Mouse (Mus musculus) myocyte (in vitro differentiated cells): ENCODE data around the gene Mboat2. TPM values are rescaled to one million over a fixed set of nuclear protein-coding genes. Genes with fewer than 3 reads are reported as not detected.

ENCODE experiments used
- H3K27me3 ChIP-seq: one replicate; pipeline ENCODE4 v1.6.1; 2011; ENCODE audit not compliant: control insufficient read depth, insufficient read depth, insufficient read length
- H3K36me3 ChIP-seq: one replicate; pipeline ENCODE4 v1.6.1; 2011; ENCODE audit not compliant: control insufficient read depth, insufficient read depth
- H3K4me2 ChIP-seq: one replicate; pipeline ENCODE4 v1.6.1; 2011; ENCODE audit warnings: low read depth, control low read depth
- H3K4me3 ChIP-seq: one replicate; pipeline ENCODE4 v1.5.1; 2011; ENCODE audit warnings: mild to moderate bottlenecking, control low read depth, moderate library complexity
- H3K79me2 ChIP-seq: one replicate; pipeline ENCODE4 v1.6.1; 2011; ENCODE audit not compliant: control insufficient read depth, insufficient read depth
- H3ac ChIP-seq: one replicate; pipeline ENCODE4 v1.6.1; 2011; ENCODE audit not compliant: control insufficient read depth, insufficient read length
- CEBPB ChIP-seq: IDR thresholded peaks from 2 replicates; pipeline ENCODE4 v1.6.1; 2011; ENCODE audit warnings: mild to moderate bottlenecking, moderate library complexity; ENCODE audit not compliant: poor library complexity, insufficient read depth, severe bottlenecking
- E2F4 ChIP-seq: IDR thresholded peaks from one replicate; pipeline ENCODE4 v1.6.1; 2011; ENCODE audit warnings: mild to moderate bottlenecking, control low read depth, moderate library complexity; ENCODE audit not compliant: insufficient read depth
- MAX ChIP-seq: IDR thresholded peaks from one replicate; pipeline ENCODE4 v1.6.1; 2011; ENCODE audit warnings: low read depth, mild to moderate bottlenecking, control low read depth
- MYOD1 ChIP-seq, 3 experiments: IDR thresholded peaks; one replicate each; pipeline ENCODE4 v1.6.1; 2011; ENCODE audit warnings: control low read depth in 2 of 3, low read depth in 2 of 3, mild to moderate bottlenecking in 2 of 3, moderate library complexity in 1 of 3; ENCODE audit not compliant: insufficient read length in 2 of 3, control insufficient read depth in 1 of 3
- MYOG ChIP-seq, 3 experiments: IDR thresholded peaks; one replicate each; pipeline ENCODE4 v1.6.1; 2011; ENCODE audit warnings: control low read depth in 2 of 3, low read depth in 2 of 3, mild to moderate bottlenecking in 2 of 3; ENCODE audit not compliant: insufficient read length in 2 of 3, control insufficient read depth in 1 of 3, insufficient read depth in 1 of 3
- POLR2A ChIP-seq: IDR thresholded peaks from one replicate; pipeline ENCODE4 v1.6.1; 2011; ENCODE audit warnings: low read depth, mild to moderate bottlenecking, control low read depth, moderate library complexity; ENCODE audit not compliant: insufficient read length
- POLR2AphosphoS2 ChIP-seq: IDR thresholded peaks from one replicate; pipeline ENCODE4 v1.6.1; 2011; ENCODE audit warnings: low read depth, control low read depth; ENCODE audit not compliant: insufficient read length
- REST ChIP-seq: IDR thresholded peaks from one replicate; pipeline ENCODE4 v1.6.1; 2011; ENCODE audit warnings: mild to moderate bottlenecking, control low read depth, moderate library complexity; ENCODE audit not compliant: insufficient read depth, insufficient read length
- SRF ChIP-seq: IDR thresholded peaks from one replicate; pipeline ENCODE4 v1.6.1; 2011; ENCODE audit warnings: low read depth; ENCODE audit not compliant: control insufficient read depth, insufficient read length
- TCF12 ChIP-seq: IDR thresholded peaks from one replicate; pipeline ENCODE4 v1.6.1; 2011; ENCODE audit warnings: mild to moderate bottlenecking, control low read depth; ENCODE audit not compliant: poor library complexity, insufficient read depth, severe bottlenecking
- TCF3 ChIP-seq: IDR thresholded peaks from one replicate; pipeline ENCODE4 v1.6.1; 2011; ENCODE audit warnings: low read depth, control low read depth; ENCODE audit not compliant: insufficient read length
- USF1 ChIP-seq: IDR thresholded peaks from one replicate; pipeline ENCODE4 v1.6.1; 2011; ENCODE audit warnings: low read depth, mild to moderate bottlenecking, control low read depth, moderate library complexity
- polyA plus RNA-seq: library from polyadenylated mRNA; unstranded; fragments of >200 nt; fragmentation: generic; extraction: Trizol; gene quantifications from one replicate; pipeline ENCODE4 v1.2.1, GENCODE M21; 2012; ENCODE audit warnings: missing spikeins

Mboat2 gene
- 16.9 TPM for polyA plus RNA-seq

- TF ChIP-seq CEBPB (no peak), TCF3 (no peak), E2F4 (no peak), POLR2A (no peak), POLR2AphosphoS2 (no peak), MYOG (IDR thresholded peaks at IDR 0.05; ENCODE audit: control insufficient read depth in 1 of 3, insufficient read depth in 1 of 3, insufficient read length in 2 of 3, low read depth in 2 of 3) (no peak), REST (no peak), MAX (no peak), SRF (no peak)
- Histone ChIP-seq H3ac (peak within 1 kb of the TSS; percentile 91), H3K27me3 (no peaks in the 10 kb centered on the region), H3K4me2 (peak within 1 kb of the TSS; percentile 86), H3K79me2 (peaks cover 4% of the 10 kb centered on the region), H3K36me3 (no peaks in the 10 kb centered on the region), H3K4me3 (peak within 1 kb of the TSS; percentile 30)
These were observed at the start of gene Mboat2 for GRCm38 (mm10) chr12:24830766-24831152. Gene Mboat2, plus strand, starts transcription at chr12:24830879.

- Histone ChIP-seq H3K79me2 (no peaks in the 10 kb centered on the region), H3ac (no peak overlapping the region), H3K4me3 (no peak overlapping the region), H3K27me3 (peaks cover 7% of the 10 kb centered on the region), H3K36me3 (no peaks in the 10 kb centered on the region), H3K4me2 (no peak overlapping the region)
- TF ChIP-seq REST (no peak), MYOG (IDR thresholded peaks at IDR 0.05; ENCODE audit: control insufficient read depth in 1 of 3, insufficient read depth in 1 of 3, insufficient read length in 2 of 3, low read depth in 2 of 3) (no peak), MAX (no peak), POLR2AphosphoS2 (no peak), POLR2A (no peak), SRF (no peak), TCF12 (no peak), CEBPB (no peak), E2F4 (no peak), USF1 (no peak), TCF3 (no peak), MYOD1 (IDR thresholded peaks at IDR 0.05; ENCODE audit: control insufficient read depth in 1 of 3, insufficient read length in 2 of 3, low read depth in 2 of 3) (no peak)
These were observed 46.9 kb upstream of the Mboat2 start for GRCm38 (mm10) chr12:24783735-24784134.

GRCm38 (mm10) chr12:24785882-24786281 is 44.8 kb upstream of the Mboat2 start:
- TF ChIP-seq REST, result no peak
- H3K4me3 ChIP-seq, result no peak overlapping the region

GRCm38 (mm10) chr12:24786316-24786715 is 44.4 kb upstream of the Mboat2 start:
- Histone ChIP-seq H3K36me3 (no peaks in the 10 kb centered on the region), H3K4me2 (no peak overlapping the region), H3K4me3 (no peak overlapping the region), H3ac (no peak overlapping the region), H3K79me2 (no peaks in the 10 kb centered on the region), H3K27me3 (peaks cover 7% of the 10 kb centered on the region)
- TF ChIP-seq TCF12, result no peak
- TF ChIP-seq REST, result no peak
- no peak for TF ChIP-seq E2F4
- TF ChIP-seq POLR2A, result no peak
- no peak for TF ChIP-seq MYOG (IDR thresholded peaks at IDR 0.05; ENCODE audit: control insufficient read depth in 1 of 3, insufficient read depth in 1 of 3, insufficient read length in 2 of 3, low read depth in 2 of 3)
- no peak for TF ChIP-seq MAX
- no peak for TF ChIP-seq USF1

More at GRCm38 (mm10) chr12:24785882-24786281, 44.8 kb upstream of the Mboat2 start:
- H3K27me3 ChIP-seq, result peaks cover 7% of the 10 kb centered on the region
- no peaks in the 10 kb centered on the region for H3K79me2 ChIP-seq
- no peaks in the 10 kb centered on the region for H3K36me3 ChIP-seq
- no peak overlapping the region for H3ac ChIP-seq
- H3K4me2 ChIP-seq, result no peak overlapping the region

GRCm38 (mm10) chr12:24789659-24790058 is 41.0 kb upstream of the Mboat2 start:
- TF ChIP-seq POLR2A, result no peak
- no peak for TF ChIP-seq MYOD1 (IDR thresholded peaks at IDR 0.05; ENCODE audit: control insufficient read depth in 1 of 3, insufficient read length in 2 of 3, low read depth in 2 of 3)
- TF ChIP-seq TCF12, result no peak
- no peak for TF ChIP-seq MYOG (IDR thresholded peaks at IDR 0.05; ENCODE audit: control insufficient read depth in 1 of 3, insufficient read depth in 1 of 3, insufficient read length in 2 of 3, low read depth in 2 of 3)
- TF ChIP-seq TCF3, result no peak
- no peak for TF ChIP-seq E2F4
- TF ChIP-seq SRF, result no peak
- H3ac ChIP-seq, result no peak overlapping the region
- no peak overlapping the region for H3K4me3 ChIP-seq
- no peaks in the 10 kb centered on the region for H3K27me3 ChIP-seq
- H3K36me3 ChIP-seq, result no peaks in the 10 kb centered on the region
- no peak overlapping the region for H3K4me2 ChIP-seq
- no peaks in the 10 kb centered on the region for H3K79me2 ChIP-seq
